Mouse (Mus musculus): ENCODE results near the gene Cacna1f. TPM values are rescaled to one million over a fixed set of nuclear protein-coding genes. Genes with fewer than 3 reads are reported as not detected.

The Cacna1f gene
- polyA plus RNA-seq, 3 experiments from 2014 or later: not detected

DNA sequence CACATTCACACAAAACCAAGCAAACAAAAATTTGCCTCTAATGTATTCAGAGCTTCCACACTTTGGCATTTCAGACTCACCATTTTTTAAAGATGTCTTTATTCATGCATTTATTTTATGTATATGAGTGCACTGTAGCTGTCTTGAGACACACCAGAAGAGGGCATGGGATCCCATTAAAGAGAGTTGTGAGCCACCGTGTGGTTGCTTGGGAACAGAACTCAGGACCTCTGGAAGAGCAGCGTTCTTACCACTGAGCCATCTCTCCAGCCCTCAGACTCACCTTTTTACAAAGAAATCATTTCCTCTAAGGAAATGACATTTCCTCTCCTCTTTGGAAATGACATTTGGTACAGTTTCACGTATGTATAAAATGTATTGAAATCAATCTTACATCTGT, 72.1 kb downstream of the Cacna1f start:
- ATAC-seq: no peak

DNA sequence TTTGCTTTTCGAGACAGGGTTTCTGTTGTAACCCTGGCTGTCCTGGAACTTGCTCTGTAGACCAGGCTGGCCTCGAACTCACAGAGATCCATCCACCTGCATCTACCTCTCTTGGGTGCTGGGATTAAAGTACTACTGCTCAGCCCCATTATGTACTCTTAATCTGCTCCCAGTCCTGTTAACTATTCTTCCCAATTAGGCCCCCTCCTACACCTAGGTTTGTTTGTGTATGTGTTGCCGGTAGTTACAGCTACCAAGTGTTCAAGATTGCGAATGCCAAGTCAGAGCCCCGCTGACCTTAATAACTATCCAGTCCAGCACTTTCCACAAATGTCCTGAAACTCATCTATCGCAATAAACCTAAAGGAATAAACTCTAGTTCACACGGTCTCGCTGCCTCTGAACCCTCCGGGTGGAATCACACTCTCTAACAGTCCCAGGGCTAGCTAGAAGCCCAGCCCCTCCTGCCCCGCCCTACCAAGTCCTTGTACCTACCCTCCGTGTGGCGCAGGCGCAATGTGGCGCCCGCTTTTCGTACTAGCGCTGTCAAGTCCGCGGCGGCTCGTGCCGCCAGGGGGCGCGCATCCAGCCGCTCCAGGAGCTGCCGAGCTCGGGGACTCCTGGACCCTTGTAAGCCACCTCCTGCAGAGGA, 72.6 kb downstream of the Cacna1f start:
- ATAC-seq: peak; percentile 93

DNA sequence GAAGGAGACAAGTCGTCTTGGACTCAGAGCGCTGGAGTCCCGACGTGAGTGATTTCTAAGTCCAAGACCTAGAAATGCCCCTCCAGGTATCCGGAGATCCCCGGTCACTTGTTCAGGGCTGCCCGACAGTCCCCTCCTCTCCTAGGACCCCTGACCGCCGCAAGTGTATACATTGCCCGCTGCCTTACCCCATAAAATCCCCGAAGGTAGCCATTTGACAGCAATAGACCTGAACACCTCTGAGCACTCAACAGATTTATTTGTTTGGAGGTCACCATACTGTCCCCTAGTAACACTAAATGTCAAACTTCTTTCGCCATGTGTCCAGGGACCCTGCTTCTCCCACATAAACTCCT, 73.2 kb downstream of the Cacna1f start:
- no peak for ATAC-seq

DNA sequence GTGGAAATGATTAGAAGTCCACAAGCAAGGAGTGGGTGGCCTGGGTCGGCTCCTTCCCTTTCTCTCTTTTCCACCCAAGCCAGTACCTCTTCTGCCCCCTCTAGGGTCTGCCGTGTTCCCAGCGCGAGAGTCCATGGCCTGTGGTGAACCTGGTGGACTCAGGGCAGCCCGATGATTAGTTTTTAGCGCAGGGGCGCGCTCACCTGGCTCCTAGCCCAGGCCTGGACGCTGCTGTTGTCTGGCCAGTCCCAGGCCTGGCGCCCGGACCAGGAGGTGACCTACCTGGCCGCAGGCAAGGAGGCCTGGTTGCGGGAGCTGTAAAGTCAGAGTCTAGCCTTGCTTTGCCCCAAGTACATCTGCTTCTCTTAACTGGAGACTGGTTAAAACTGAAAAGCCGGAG, 74.0 kb downstream of the Cacna1f start, which contains the start of gene Magix:
TSS of gene Magix (minus strand) at position 388 of the 400 bp plus-strand sequence.
- no peak for ATAC-seq

Other genes with a start within 250 kb of the Cacna1f start
- gene Usp27x, start 231.3 kb upstream of the Cacna1f start, polyA plus RNA-seq (2017; shearing (Covaris generic)): under 1 TPM in 2 of 3 experiments, not detected in 1; 0.25 to 0.51 TPM
- 10 to 100 TPM; 17.9 to 43.3 (median 29.6) TPM for gene Foxp3, start 33.4 kb upstream of the Cacna1f start, polyA plus RNA-seq (2017; shearing (Covaris generic))
- 1 to 10 TPM; 3.8 to 6.3 (median 5.2) TPM for gene Ppp1r3f, start 32.8 kb upstream of the Cacna1f start, polyA plus RNA-seq (2017; shearing (Covaris generic))
- gene Ccdc22, start 1.6 kb upstream of the Cacna1f start, polyA plus RNA-seq (2017; shearing (Covaris generic)): 10 to 100 TPM in 1 of 3 experiments, 1 to 10 TPM in 2; 6.3 to 12.1 (median 8.4) TPM
- gene Syp, start 31.4 kb downstream of the Cacna1f start, polyA plus RNA-seq (2017; shearing (Covaris generic)): 1 to 10 TPM; 1.8 to 7.0 (median 7.0) TPM
- 1 to 10 TPM; 4.6 to 8.3 (median 7.4) TPM for gene Prickle3, start 50.2 kb downstream of the Cacna1f start, polyA plus RNA-seq (2017; shearing (Covaris generic))
- 100 to 1,000 TPM; 140 to 192 (median 157) TPM for gene Plp2, start 64.3 kb downstream of the Cacna1f start, polyA plus RNA-seq (2017; shearing (Covaris generic))
- gene Magix, start 74.2 kb downstream of the Cacna1f start, polyA plus RNA-seq (2017; shearing (Covaris generic)): not detected
- 10 to 100 TPM; 48.0 to 54.7 (median 52.7) TPM for gene Gpkow, start 90.0 kb downstream of the Cacna1f start, polyA plus RNA-seq (2017; shearing (Covaris generic))
- 10 to 100 TPM; 39.0 to 53.6 (median 47.3) TPM for gene Wdr45, start 107.2 kb downstream of the Cacna1f start, polyA plus RNA-seq (2017; shearing (Covaris generic))
- not detected for gene Gm45208, start 115.2 kb downstream of the Cacna1f start, polyA plus RNA-seq (2017; shearing (Covaris generic))
- 10 to 100 TPM; 33.2 to 42.0 (median 41.3) TPM for gene Praf2, start 121.4 kb downstream of the Cacna1f start, polyA plus RNA-seq (2017; shearing (Covaris generic))
- under 1 TPM in 1 of 3 experiments, not detected in 2; 0.59 TPM for gene Ccdc120, start 143.8 kb downstream of the Cacna1f start, polyA plus RNA-seq (2017; shearing (Covaris generic))
- 10 to 100 TPM; 12.6 to 15.0 (median 12.9) TPM for gene Tfe3, start 155.5 kb downstream of the Cacna1f start, polyA plus RNA-seq (2017; shearing (Covaris generic))
- gene Gripap1, start 182.7 kb downstream of the Cacna1f start, polyA plus RNA-seq (2017; shearing (Covaris generic)): 10 to 100 TPM; 46.3 to 91.0 (median 68.7) TPM
- gene Kcnd1, start 215.2 kb downstream of the Cacna1f start, polyA plus RNA-seq (2017; shearing (Covaris generic)): 1 to 10 TPM in 1 of 3 experiments, under 1 TPM in 2; 0.43 to 1.1 (median 0.50) TPM
- gene Otud5, start 234.3 kb downstream of the Cacna1f start, polyA plus RNA-seq (2017; shearing (Covaris generic)): 10 to 100 TPM; 18.2 to 34.2 (median 24.7) TPM

Data from inflammation-experienced regulatory T-cells, adult 6 months (primary cell).